Mouse (Mus musculus) liver, embryonic 12.5 days (tissue): ENCODE results near the gene Ccn6. TPM values are rescaled to one million over a fixed set of nuclear protein-coding genes. Genes with fewer than 3 reads are reported as not detected.

Experiments used
- ATAC-seq: fragments of 200-750 bp; cut with Nextera tagmentation; 2 replicates; pipeline ENCODE4 v1.8.0; 2017; ENCODE audit warnings: moderate number of reproducible peaks, mild to moderate bottlenecking, moderate library complexity
- H3K27ac ChIP-seq: fragments of 300-500 bp; sonication (generic); 2 replicates; pipeline ENCODE4 v1.5.1; 2016; ENCODE audit warnings: mild to moderate bottlenecking
- H3K27me3 ChIP-seq: fragments of 300-500 bp; sonication (generic); replicated peaks from 2 replicates; pipeline ENCODE4 v1.6.1; 2016; ENCODE audit warnings: mild to moderate bottlenecking, moderate library complexity
- H3K36me3 ChIP-seq: fragments of 300-500 bp; sonication (generic); 2 replicates; pipeline ENCODE4 v1.6.1; 2016; ENCODE audit warnings: mild to moderate bottlenecking, moderate library complexity
- H3K4me1 ChIP-seq: fragments of 300-500 bp; sonication (generic); 2 replicates; pipeline ENCODE4 v1.6.1; 2016
- H3K4me2 ChIP-seq: fragments of 300-500 bp; sonication (generic); 2 replicates; pipeline ENCODE4 v1.6.1; 2016; ENCODE audit warnings: mild to moderate bottlenecking, moderate library complexity
- H3K4me3 ChIP-seq: fragments of 300-500 bp; sonication (generic); 2 replicates; pipeline ENCODE4 v1.5.1; 2016; ENCODE audit warnings: mild to moderate bottlenecking, moderate library complexity
- H3K9ac ChIP-seq: fragments of 300-500 bp; sonication (generic); 2 replicates; pipeline ENCODE4 v1.6.1; 2016; ENCODE audit warnings: mild to moderate bottlenecking, moderate library complexity
- H3K9me3 ChIP-seq: fragments of 300-500 bp; sonication (generic); replicated peaks from 2 replicates; pipeline ENCODE4 v1.6.1; 2016; ENCODE audit warnings: mild to moderate bottlenecking, moderate library complexity
- WGBS: fragments of 180-500 bp; shearing (Covaris S2); methylation state at CpG from one replicate; pipeline ENCODE4 v1.1.7; 2016; ENCODE audit not compliant: insufficient replicate concordance; 5-methylcytosine and 5-hydroxymethylcytosine counted together
- polyA plus RNA-seq: library from polyadenylated mRNA; unstranded; fragments of >200 nt; fragmentation: Nextera tagmentation; extraction: Ambion mirVana; gene quantifications from 2 replicates; pipeline ENCODE4 v1.2.1, GENCODE M21; 2016

Gene Ccn6
- polyA plus RNA-seq, 1 experiment from 2014 or later: not detected

DNA sequence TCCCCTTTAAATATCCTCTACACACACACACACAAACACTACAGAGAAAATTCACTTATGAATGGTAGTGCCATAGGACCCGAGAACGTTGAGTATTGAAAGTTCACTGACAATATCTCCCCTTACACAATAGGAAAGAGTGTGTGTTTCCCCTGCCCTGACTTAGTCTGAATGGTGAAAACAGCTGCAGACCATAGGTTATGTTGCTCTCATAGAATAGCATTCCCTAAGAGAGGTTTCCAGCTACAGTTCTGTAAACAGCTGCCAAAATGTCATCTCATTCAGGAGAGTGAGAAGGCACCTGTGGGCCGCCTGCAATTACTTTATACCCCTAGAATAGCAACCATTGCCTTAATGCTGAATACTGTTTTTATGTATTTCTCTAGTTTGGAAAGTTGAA is 57.2 kb downstream of the Ccn6 start:
- Histone ChIP-seq H3K4me3 (no peak overlapping the region), H3K9me3 (no peaks in the 10 kb centered on the region), H3K27ac (no peak overlapping the region), H3K27me3 (no peaks in the 10 kb centered on the region), H3K36me3 (no peaks in the 10 kb centered on the region), H3K4me2 (no peak overlapping the region), H3K9ac (no peak overlapping the region), H3K4me1 (no peaks in the 10 kb centered on the region)
- ATAC-seq: no peak
- 59% methylated on average over 3 of the region's 3 CpGs for WGBS

DNA sequence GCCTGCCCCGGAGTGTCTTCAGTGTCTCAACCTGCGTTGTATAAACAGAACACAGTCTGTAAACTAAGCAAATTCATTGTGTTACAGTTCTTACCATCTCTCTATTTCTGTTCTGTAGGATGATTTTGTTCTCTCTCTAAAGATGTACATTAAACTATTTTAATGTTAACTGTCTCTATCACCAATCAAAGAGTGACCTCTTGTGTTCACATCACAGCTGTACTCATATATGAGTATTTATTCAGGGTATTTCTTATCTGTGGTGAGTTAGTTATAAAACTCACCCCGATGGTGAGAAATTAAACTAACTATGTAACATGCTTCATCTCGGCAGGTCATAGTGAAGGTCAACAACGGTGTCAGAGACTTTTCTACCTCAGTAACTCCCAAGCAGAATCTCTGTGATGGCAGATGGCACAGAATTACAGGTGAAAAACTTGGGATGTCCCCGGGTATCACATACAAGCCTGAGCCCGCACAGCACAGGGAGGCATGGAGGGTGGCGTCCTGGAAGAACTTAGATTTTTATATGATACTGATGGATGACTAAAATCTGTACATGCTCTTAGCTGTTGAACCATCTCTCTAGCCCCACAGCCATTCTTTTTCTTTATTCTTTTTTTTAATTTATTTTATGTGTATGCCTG is 58.7 kb downstream of the Ccn6 start:
- Histone ChIP-seq H3K4me1 (no peaks in the 10 kb centered on the region), H3K9ac (no peak overlapping the region), H3K27ac (no peak overlapping the region), H3K36me3 (no peaks in the 10 kb centered on the region), H3K4me2 (no peak overlapping the region), H3K9me3 (no peaks in the 10 kb centered on the region), H3K4me3 (no peak overlapping the region), H3K27me3 (no peaks in the 10 kb centered on the region)
- no peak for ATAC-seq
- WGBS: 73% methylated on average over 8 of the region's 8 CpGs

Other genes starting within 250 kb of the Ccn6 start
- 2.8 and 3.2 TPM in 2 replicates for gene Lama4, start 198.3 kb downstream of the Ccn6 start, polyA plus RNA-seq
- 1.6 and 1.9 TPM in 2 replicates for gene Fam229b, start 29.9 kb downstream of the Ccn6 start, polyA plus RNA-seq
- 8.6 and 9.0 TPM in 2 replicates for gene Tube1, start 29.8 kb downstream of the Ccn6 start, polyA plus RNA-seq
- gene Fyn, start 205.1 kb upstream of the Ccn6 start, polyA plus RNA-seq: 15.1 and 15.7 TPM in 2 replicates